Comparison of ENCODE assay signal across 8 mouse cellular contexts in the genomic region with DNA sequence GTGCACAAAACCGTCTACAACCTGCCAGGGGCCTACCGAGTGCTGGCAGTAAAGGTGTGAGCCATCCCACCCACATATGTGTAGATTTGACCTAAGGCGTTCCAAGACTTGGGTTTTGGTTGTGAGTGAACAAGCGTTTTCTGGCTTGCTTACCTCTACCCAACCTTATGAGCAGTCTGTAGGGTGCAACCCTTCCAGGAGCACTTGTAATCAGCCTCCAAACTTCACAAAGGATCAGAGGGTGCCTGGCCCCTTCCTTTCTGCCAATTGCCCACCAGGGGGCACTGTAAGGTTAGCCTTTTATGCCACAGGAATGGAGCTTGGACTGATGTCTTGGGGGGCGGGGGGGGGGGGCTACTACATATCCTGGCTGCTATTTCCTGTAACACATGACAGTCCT. TPM values are rescaled to one million over a fixed set of nuclear protein-coding genes. Genes with fewer than 3 reads are reported as not detected.
DNase-seq lines count a peak whose midpoint lies in the region; ATAC-seq and TF ChIP-seq lines count a peak whose summit lies in the region.

No protein-coding gene starts in this region.

- no peak overlapping the region for H3K4me2 ChIP-seq in hindbrain, embryonic 13.5 days
- no peak overlapping the region for H3K4me2 ChIP-seq in liver, embryonic 16.5 days (ENCODE audit: low read depth, low read length)

- TF ChIP-seq POLR2A in spleen, adult 2 months (IDR thresholded peaks at IDR 0.05; ENCODE audit: low read depth, low read length) = no peak
- no peak for TF ChIP-seq POLR2A in olfactory bulb, adult 2 months (IDR thresholded peaks at IDR 0.05; ENCODE audit: insufficient read depth, low read depth, low read length)

- H3K4me1 ChIP-seq in spleen, adult 2 months (ENCODE audit: control insufficient read depth, insufficient read depth, insufficient read length) = no peaks in the 10 kb centered on the region
- 0 out of 2 replicates have a peak, but pooled peaks cover 9% of the 10 kb centered on the region for H3K4me1 ChIP-seq in hindbrain, embryonic 13.5 days (replicated peaks)
- H3K4me1 ChIP-seq in liver, embryonic 16.5 days (ENCODE audit: control insufficient read depth, low read depth, low read length) = no peaks in the 10 kb centered on the region
- H3K4me1 ChIP-seq in olfactory bulb, adult 2 months (ENCODE audit: control insufficient read depth, insufficient read depth, low read length) = peaks cover 6% of the 10 kb centered on the region

- no peak for DNase-seq in spleen, adult 2 months (ENCODE audit: low read depth in 1 of 2, low spot score in 2 of 2)
- DNase-seq in spleen, adult 18-20 months = no peak
- peak; percentile 57 for DNase-seq in c-Kit-positive CD71-positive TER-119-positive erythroid progenitor cells, embryonic 14.5 days (ENCODE audit: low spot score)
- no peak for DNase-seq in left cerebral cortex, postnatal 25 days (ENCODE audit: low spot score in 2 of 2)

- peaks cover 32% of the 10 kb centered on the region for H3K36me3 ChIP-seq in spleen, adult 2 months (ENCODE audit: control insufficient read depth, insufficient read depth, low read length)
- peaks cover 45% of the 10 kb centered on the region for H3K36me3 ChIP-seq in hindbrain, embryonic 13.5 days
- H3K36me3 ChIP-seq in liver, embryonic 16.5 days (ENCODE audit: control insufficient read depth, insufficient read depth) = peaks cover 32% of the 10 kb centered on the region

- 0 out of 2 replicates have a peak, but pooled peaks have one; percentile 21 for ATAC-seq in hindbrain, embryonic 13.5 days (ENCODE audit: low FRiP score)
- 0 out of 2 replicates have a peak, but pooled peaks have one; percentile 14 for ATAC-seq in liver, embryonic 16.5 days (ENCODE audit: low read depth)
- ATAC-seq in frontal cortex, adult (ENCODE audit: low TSS enrichment) = no peak

- 72% methylated on average over 5 of the region's 5 CpGs for WGBS in spleen, adult 2 months
- 67% methylated on average over 5 of the region's 5 CpGs for WGBS in hindbrain, embryonic 13.5 days
- WGBS in liver, embryonic 16.5 days (ENCODE audit: insufficient replicate concordance) = 65% methylated on average over 5 of the region's 5 CpGs
- WGBS in olfactory bulb, adult 2 months = 38% methylated on average over 5 of the region's 5 CpGs

- H3K27ac ChIP-seq in spleen, adult 2 months (ENCODE audit: insufficient read depth, low read length) = no peak overlapping the region
- H3K27ac ChIP-seq in hindbrain, embryonic 13.5 days = 0 out of 2 replicates have a peak overlapping the region, but pooled peaks have one; percentile 55
- no peak overlapping the region for H3K27ac ChIP-seq in liver, embryonic 16.5 days (ENCODE audit: low read length)
- no peak overlapping the region for H3K27ac ChIP-seq in olfactory bulb, adult 2 months (ENCODE audit: insufficient read depth, low read depth, low read length)

- intact Hi-C loops in left cerebral cortex, postnatal 25 days (cut with DNase I) = loop anchor here (2.0 kb wide), 2 partner anchors 21 to 179 kb away; no protein-coding TSS in a partner anchor

- no peak overlapping the region for H3K4me3 ChIP-seq in spleen, adult 2 months (ENCODE audit: extremely low read depth, insufficient read depth, insufficient read length)
- no peak overlapping the region for H3K4me3 ChIP-seq in hindbrain, embryonic 13.5 days
- no peak overlapping the region for H3K4me3 ChIP-seq in liver, embryonic 16.5 days (ENCODE audit: low read depth, low read length)
- no peak overlapping the region for H3K4me3 ChIP-seq in olfactory bulb, adult 2 months (ENCODE audit: insufficient read depth, low read depth, low read length)

- H3K27me3 ChIP-seq in spleen, adult 2 months (ENCODE audit: control insufficient read depth, insufficient read depth, low read length) = no peaks in the 10 kb centered on the region
- H3K27me3 ChIP-seq in hindbrain, embryonic 13.5 days = no peaks in the 10 kb centered on the region
- no peaks in the 10 kb centered on the region for H3K27me3 ChIP-seq in liver, embryonic 16.5 days (ENCODE audit: control insufficient read depth, insufficient read depth, low read depth, low read length)

- no peak overlapping the region for H3K9ac ChIP-seq in hindbrain, embryonic 13.5 days
- H3K9ac ChIP-seq in liver, embryonic 16.5 days (ENCODE audit: low read depth, low read length) = no peak overlapping the region

- H3K9me3 ChIP-seq in hindbrain, embryonic 13.5 days = no peaks in the 10 kb centered on the region
- H3K9me3 ChIP-seq in liver, embryonic 16.5 days (replicated peaks; ENCODE audit: control insufficient read depth, low read length) = no peaks in the 10 kb centered on the region

- peak; percentile 48; the same call in 1 of the 2 replicates for TF ChIP-seq CTCF in spleen, adult 2 months (IDR thresholded peaks at IDR 0.05; ENCODE audit: extremely low read depth, insufficient read depth, insufficient read length, insufficient replicate concordance)
- 0 out of 2 replicates have a peak, but pooled peaks have one; percentile 42 for TF ChIP-seq CTCF in olfactory bulb, adult 2 months (IDR thresholded peaks at IDR 0.05; ENCODE audit: insufficient read depth, low read depth, low read length)

RNA-seq across cellular contexts. Expression of gene Padi6, which starts 18.6 kb away (rescaled TPM):
- 0.05 and 0.09 TPM in 2 replicates for polyA plus RNA-seq in spleen, adult 2 months (2012; rRNA removed)
- polyA plus RNA-seq in hindbrain, embryonic 13.5 days (2015; fragmentation: Nextera tagmentation; extraction: Ambion mirVana) = not detected in 2 replicates
- polyA plus RNA-seq in liver, embryonic 16.5 days (2015; fragmentation: Nextera tagmentation; extraction: Ambion mirVana) = not detected in 2 replicates
- polyA plus RNA-seq in olfactory bulb, adult 2 months (2012; ENCODE audit: insufficient read depth, insufficient read length, low replicate concordance, missing spikeins) = not detected in 2 replicates
- total RNA-seq in left cerebral cortex, postnatal 25 days (2021) = under 1 TPM; 0.32 to 0.44 TPM

RNA-seq across cellular contexts. Expression of gene Rcc2, which starts 23.5 kb away (rescaled TPM):
- polyA plus RNA-seq in spleen, adult 2 months (2012; rRNA removed) = 86.9 and 101 TPM in 2 replicates
- 13.8 and 15.7 TPM in 2 replicates for polyA plus RNA-seq in hindbrain, embryonic 13.5 days (2015; fragmentation: Nextera tagmentation; extraction: Ambion mirVana)
- 8.9 and 9.7 TPM in 2 replicates for polyA plus RNA-seq in liver, embryonic 16.5 days (2015; fragmentation: Nextera tagmentation; extraction: Ambion mirVana)
- polyA plus RNA-seq in olfactory bulb, adult 2 months (2012; ENCODE audit: insufficient read depth, insufficient read length, low replicate concordance, missing spikeins) = not detected in 2 replicates
- 10 to 100 TPM; 80.4 to 84.3 TPM for total RNA-seq in left cerebral cortex, postnatal 25 days (2021)

RNA-seq across cellular contexts. Expression of gene Padi4, which starts 50.2 kb away (rescaled TPM):
- 4.1 and 7.3 TPM in 2 replicates for polyA plus RNA-seq in spleen, adult 2 months (2012; rRNA removed)
- 0.09 and 0.13 TPM in 2 replicates for polyA plus RNA-seq in hindbrain, embryonic 13.5 days (2015; fragmentation: Nextera tagmentation; extraction: Ambion mirVana)
- polyA plus RNA-seq in liver, embryonic 16.5 days (2015; fragmentation: Nextera tagmentation; extraction: Ambion mirVana) = 3.1 and 4.2 TPM in 2 replicates
- not detected in 2 replicates for polyA plus RNA-seq in olfactory bulb, adult 2 months (2012; ENCODE audit: insufficient read depth, insufficient read length, low replicate concordance, missing spikeins)
- not detected for total RNA-seq in left cerebral cortex, postnatal 25 days (2021)

RNA-seq across cellular contexts. Expression of gene Arhgef10l, which starts 58.0 kb away (rescaled TPM):
- polyA plus RNA-seq in spleen, adult 2 months (2012; rRNA removed) = 7.9 and 12.3 TPM in 2 replicates
- polyA plus RNA-seq in hindbrain, embryonic 13.5 days (2015; fragmentation: Nextera tagmentation; extraction: Ambion mirVana) = 23.2 and 23.8 TPM in 2 replicates
- 5.7 and 6.6 TPM in 2 replicates for polyA plus RNA-seq in liver, embryonic 16.5 days (2015; fragmentation: Nextera tagmentation; extraction: Ambion mirVana)
- polyA plus RNA-seq in olfactory bulb, adult 2 months (2012; ENCODE audit: insufficient read depth, insufficient read length, low replicate concordance, missing spikeins) = not detected in 2 replicates
- 10 to 100 TPM; 53.2 to 57.9 TPM for total RNA-seq in left cerebral cortex, postnatal 25 days (2021)
